Mouse (Mus musculus) cerebellum, postnatal 14 days (tissue): Measurements from ENCODE around the gene Npl.

ENCODE experiments used
- DNase-seq, 2 experiments: peaks; one replicate each; pipeline ENCODE4 v3.0.0; 2021; ENCODE audit warnings: mixed read lengths in 2 of 2

Npl gene

GRCm38 (mm10) chr1:153549536-153550199 lies at the start of gene Npl:
Gene Npl, minus strand, starts transcription at chr1:153550045.
- peak; percentile 74 to 75 for DNase-seq

GRCm38 (mm10) chr1:153599302-153600045 lies 49.6 kb upstream of the Npl start:
- DNase-seq: no peak

- DNase-seq: peak in 1 of 2 experiments; percentile 33
Measured at GRCm38 (mm10) chr1:153598773-153599172, 48.9 kb upstream of the Npl start.

GRCm38 (mm10) chr1:153593678-153594077 lies 43.8 kb upstream of the Npl start:
- no peak for DNase-seq

- no peak for DNase-seq
Measured at GRCm38 (mm10) chr1:153590176-153590734, 40.4 kb upstream of the Npl start.

GRCm38 (mm10) chr1:153587956-153588355 lies 38.1 kb upstream of the Npl start:
- DNase-seq: no peak

GRCm38 (mm10) chr1:153586826-153587225 lies 37.0 kb upstream of the Npl start:
- no peak for DNase-seq

GRCm38 (mm10) chr1:153585752-153586151 lies 35.9 kb upstream of the Npl start:
- no peak for DNase-seq

- DNase-seq: no peak
Measured at GRCm38 (mm10) chr1:153583189-153583588, 33.3 kb upstream of the Npl start.

GRCm38 (mm10) chr1:153574730-153575129 lies 24.9 kb upstream of the Npl start:
- no peak for DNase-seq

- DNase-seq: no peak
Measured at GRCm38 (mm10) chr1:153572271-153573043, 22.6 kb upstream of the Npl start.

GRCm38 (mm10) chr1:153565701-153566100 lies 15.9 kb upstream of the Npl start:
- no peak for DNase-seq

- DNase-seq: no peak
Measured at GRCm38 (mm10) chr1:153564701-153565100, 14.9 kb upstream of the Npl start.

- DNase-seq: peak in 1 of 2 experiments; percentile 22
Measured at GRCm38 (mm10) chr1:153563675-153564074, 13.8 kb upstream of the Npl start.

- DNase-seq: no peak
Measured at GRCm38 (mm10) chr1:153560805-153561204, 11.0 kb upstream of the Npl start.

GRCm38 (mm10) chr1:153559701-153560100 lies 9.9 kb upstream of the Npl start:
- peak in 1 of 2 experiments; percentile 9 for DNase-seq

- peak; percentile 84 to 85 for DNase-seq
Measured at GRCm38 (mm10) chr1:153559126-153559647, 9.3 kb upstream of the Npl start.

- peak; percentile 72 for DNase-seq
Measured at GRCm38 (mm10) chr1:153556896-153557295, 7.1 kb upstream of the Npl start.

- DNase-seq: no peak
Measured at GRCm38 (mm10) chr1:153556202-153556601, 6.4 kb upstream of the Npl start.

GRCm38 (mm10) chr1:153550814-153551213 lies 969 bp upstream of the Npl start:
- DNase-seq: peak; percentile 76 to 85

GRCm38 (mm10) chr1:153547555-153547954 lies 2.3 kb downstream of the Npl start:
- DNase-seq: no peak

- no peak for DNase-seq
Measured at GRCm38 (mm10) chr1:153545196-153545595, 4.6 kb downstream of the Npl start.
